ENCODE assay signal across 15 mouse cellular contexts in genomic region chr13:60459002-60459401, GRCm38 (mm10).
"Had no signal": no experiment of that assay in that cellular context is flagged by ENCODE, and none has a peak within 500 bp of the region (broad histone marks: within the 10 kb centered on the region; RNA-seq: fewer than 3 reads in every experiment).

No protein-coding gene starts in this region.

- ATAC-seq: midbrain, embryonic 16.5 days had no signal

- H3K4me2 ChIP-seq: lung, embryonic 14.5 days; midbrain, embryonic 12.5 days; neural tube, embryonic 12.5 days; stomach, embryonic 15.5 days had no signal

- H3K9ac ChIP-seq: lung, embryonic 14.5 days; midbrain, embryonic 12.5 days; neural tube, embryonic 12.5 days; stomach, embryonic 15.5 days had no signal

- H3K36me3 ChIP-seq: midbrain, embryonic 10.5 days; midbrain, embryonic 12.5 days; neural tube, embryonic 12.5 days; stomach, embryonic 15.5 days had no signal

- H3K4me3 ChIP-seq: midbrain, embryonic 10.5 days; midbrain, embryonic 12.5 days; neural tube, embryonic 12.5 days; stomach, embryonic 15.5 days had no signal

- H3K4me1 ChIP-seq: midbrain, embryonic 12.5 days; neural tube, embryonic 12.5 days; stomach, embryonic 15.5 days had no signal

- H3K27me3 ChIP-seq: midbrain, embryonic 12.5 days; neural tube, embryonic 12.5 days; stomach, embryonic 15.5 days had no signal

- H3K9me3 ChIP-seq: midbrain, embryonic 10.5 days; midbrain, embryonic 12.5 days; neural tube, embryonic 12.5 days; stomach, embryonic 15.5 days had no signal

- DNase-seq: lung, adult 18-20 months; lung, embryonic 14.5 days; lung, postnatal 10 days; lung, postnatal 4 days; midbrain, embryonic 14.5 days; right cerebral cortex, postnatal 14 days; thymus, adult 2 months; thymus, postnatal 14 days; thymus, postnatal 36 days had no signal

- H3K27ac ChIP-seq: midbrain, embryonic 10.5 days; midbrain, embryonic 12.5 days; neural tube, embryonic 12.5 days; stomach, embryonic 15.5 days; stomach, postnatal 0 days had no signal
